In the genomic region with DNA sequence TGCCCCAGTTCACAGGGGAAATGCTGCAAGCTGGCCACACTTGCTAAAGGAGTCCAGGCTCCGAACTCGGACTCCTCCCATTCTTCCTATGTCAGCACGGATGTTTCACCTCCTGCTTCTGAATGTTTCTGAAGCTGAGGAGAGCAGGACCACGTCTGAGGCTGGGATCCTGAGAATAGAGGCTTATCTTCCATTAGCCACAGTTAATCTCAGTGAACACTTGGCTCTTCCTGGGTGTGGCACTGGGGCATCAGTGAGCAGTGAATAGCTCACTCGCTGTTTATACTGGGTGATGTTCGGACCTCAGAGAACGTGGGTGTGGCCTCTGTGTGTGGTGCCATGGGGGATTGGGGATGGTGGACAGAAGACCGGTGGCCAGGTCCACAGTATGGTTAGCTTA, we compare ENCODE assay signal across 23 mouse cellular contexts. TPM values are rescaled to one million over a fixed set of nuclear protein-coding genes. Genes with fewer than 3 reads are reported as not detected.
DNase-seq lines count a peak whose midpoint lies in the region; ATAC-seq and TF ChIP-seq lines count a peak whose summit lies in the region.
"Had no signal": no experiment of that assay in that cellular context is flagged by ENCODE, and none has a peak within 500 bp of the region (broad histone marks: within the 10 kb centered on the region; RNA-seq: fewer than 3 reads in every experiment).

No protein-coding gene starts in this region.

- H3K4me3 ChIP-seq in liver, embryonic 14.5 days (ENCODE audit: insufficient read depth in 1 of 2, low read depth in 2 of 2, low read length in 2 of 2) = no peak overlapping the region
- no peak overlapping the region for H3K4me3 ChIP-seq in heart, embryonic 10.5 days
- H3K4me3 ChIP-seq: embryonic facial prominence, embryonic 13.5 days; gastrocnemius, adult 2 months; intestine, embryonic 15.5 days had no signal

- no peak overlapping the region for H3K27ac ChIP-seq in liver, embryonic 14.5 days
- H3K27ac ChIP-seq in heart, embryonic 10.5 days = no peak overlapping the region
- H3K27ac ChIP-seq: embryonic facial prominence, embryonic 13.5 days; gastrocnemius, adult 2 months; hindbrain, embryonic 14.5 days; intestine, embryonic 15.5 days had no signal

- peak; percentile 23; the same call in 1 of the 2 replicates for TF ChIP-seq EP300 in liver, embryonic 14.5 days (IDR thresholded peaks at IDR 0.05; ENCODE audit: low read depth)

- no peak for TF ChIP-seq CTCF in liver, embryonic 14.5 days (IDR thresholded peaks at IDR 0.05; ENCODE audit: low read depth)

- no peaks in the 10 kb centered on the region for H3K9me3 ChIP-seq in liver, embryonic 14.5 days (ENCODE audit: control insufficient read depth, low read length)
- H3K9me3 ChIP-seq in heart, embryonic 10.5 days = no peaks in the 10 kb centered on the region
- H3K9me3 ChIP-seq: embryonic facial prominence, embryonic 13.5 days; intestine, embryonic 15.5 days had no signal

- DNase-seq in MEL-GATA-1-ER (ENCODE audit: extremely low read depth, low read depth) = peak; percentile 14
- peak; percentile 38 for DNase-seq in liver
- peak; percentile 40 to 47 (median 41) for DNase-seq in liver, embryonic 14.5 days (ENCODE audit: low read depth in 3 of 3, low spot score in 3 of 3)
- no peak for DNase-seq in adrenal gland, postnatal 14 days
- DNase-seq in cerebellum, adult 9-10 months = no peak
- no peak for DNase-seq in heart, embryonic 10.5 days (ENCODE audit: low spot score)
- DNase-seq: adrenal gland, adult 8-10 months; cerebellum, adult 8-10 months; cerebellum, postnatal 36 days; gastrocnemius, adult 2 months; gastrocnemius, postnatal 36 days; heart, adult 11 months; heart, postnatal 10 days had no signal

- peaks cover 5 to 9% of the 10 kb centered on the region in 2 experiments; a peak in 2 of 4 replicates for H3K4me1 ChIP-seq in liver, embryonic 14.5 days (replicated peaks; ENCODE audit: control insufficient read depth in 2 of 2, insufficient read depth in 2 of 2, low read length in 1 of 2)
- H3K4me1 ChIP-seq in heart, embryonic 10.5 days = no peaks in the 10 kb centered on the region
- H3K4me1 ChIP-seq: embryonic facial prominence, embryonic 13.5 days; intestine, embryonic 15.5 days had no signal

- WGBS in liver, embryonic 14.5 days (ENCODE audit: insufficient replicate concordance) = 27% methylated on average over 8 of the region's 8 CpGs
- WGBS in heart, embryonic 10.5 days = 45% methylated on average over 8 of the region's 8 CpGs

- H3K9ac ChIP-seq in liver, embryonic 14.5 days (replicated peaks) = no peak overlapping the region
- H3K9ac ChIP-seq: embryonic facial prominence, embryonic 13.5 days; hindbrain, embryonic 14.5 days; intestine, embryonic 15.5 days had no signal

- ATAC-seq in liver, embryonic 14.5 days (ENCODE audit: insufficient read depth) = peak; percentile 51; the same call in 1 of the 2 replicates
- 0 out of 2 replicates have a peak, but pooled peaks have one; percentile 20 for ATAC-seq in megakaryocyte progenitor cell, adult 5-6 weeks (replicated peaks; ENCODE audit: poor library complexity)
- ATAC-seq: forebrain, embryonic 14.5 days; intestine, embryonic 15.5 days had no signal

- H3K4me2 ChIP-seq in liver, embryonic 14.5 days (ENCODE audit: low read depth) = no peak overlapping the region
- H3K4me2 ChIP-seq: embryonic facial prominence, embryonic 13.5 days; hindbrain, embryonic 14.5 days; intestine, embryonic 15.5 days had no signal

- H3K36me3 ChIP-seq in liver, embryonic 14.5 days (replicated peaks; ENCODE audit: control insufficient read depth, insufficient read depth, low read depth) = no peaks in the 10 kb centered on the region
- H3K36me3 ChIP-seq in heart, embryonic 10.5 days = no peaks in the 10 kb centered on the region
- H3K36me3 ChIP-seq: embryonic facial prominence, embryonic 13.5 days; intestine, embryonic 15.5 days had no signal

- H3K27me3 ChIP-seq in liver, embryonic 14.5 days (ENCODE audit: control insufficient read depth, insufficient read depth, low read length) = no peaks in the 10 kb centered on the region
- H3K27me3 ChIP-seq in heart, embryonic 10.5 days (ENCODE audit: insufficient read depth, poor library complexity, severe bottlenecking) = peaks cover 33% of the 10 kb centered on the region; the same call in 1 of the 2 replicates
- H3K27me3 ChIP-seq: embryonic facial prominence, embryonic 13.5 days; intestine, embryonic 15.5 days had no signal

RNA-seq across cellular contexts. Expression of a gene that starts 23.7 kb away (rescaled TPM):
- 0.08 and 0.09 TPM in 2 replicates for polyA plus RNA-seq in liver, embryonic 14.5 days (2012; rRNA removed)
- not detected in 2 replicates for polyA plus RNA-seq in liver, embryonic 14.5 days (2014; fragmentation: Nextera tagmentation; extraction: Ambion mirVana)
- not detected in 2 replicates for total RNA-seq in megakaryocyte progenitor cell, adult 5-6 weeks (2015)
- total RNA-seq in megakaryocyte progenitor cell, adult 5-6 weeks (2017) = not detected in 2 replicates
- total RNA-seq in adrenal gland, postnatal 14 days (2021) = 4.9 and 6.4 TPM in 2 replicates
- polyA plus RNA-seq in heart, embryonic 10.5 days (2016; fragmentation: Nextera tagmentation; extraction: Ambion mirVana) = 0.06 TPM in 1 of 2 replicates, not detected in the other
- total RNA-seq: hematopoietic stem cell, adult 5-6 weeks had no signal
- polyA plus RNA-seq: C2C12; heart, embryonic 14.5 days had no signal

RNA-seq across cellular contexts. Expression of a gene that starts 40.2 kb away (rescaled TPM):
- polyA plus RNA-seq in liver, embryonic 14.5 days (2012; rRNA removed) = not detected in 2 replicates
- polyA plus RNA-seq in liver, embryonic 14.5 days (2014; fragmentation: Nextera tagmentation; extraction: Ambion mirVana) = not detected in 2 replicates
- not detected in 2 replicates for total RNA-seq in megakaryocyte progenitor cell, adult 5-6 weeks (2015)
- total RNA-seq in megakaryocyte progenitor cell, adult 5-6 weeks (2017) = not detected in 2 replicates
- not detected in 2 replicates for total RNA-seq in adrenal gland, postnatal 14 days (2021)
- not detected in 2 replicates for polyA plus RNA-seq in heart, embryonic 10.5 days (2016; fragmentation: Nextera tagmentation; extraction: Ambion mirVana)
- total RNA-seq: adrenal gland, adult 8-10 months; adrenal gland, postnatal 4 days; gastrocnemius, adult 2 months; gastrocnemius, postnatal 36 days; heart, postnatal 10 days; hematopoietic stem cell, adult 5-6 weeks had no signal
- polyA plus RNA-seq: brain, embryonic 14.5 days; C2C12; embryonic facial prominence, embryonic 13.5 days; forebrain, embryonic 14.5 days; heart, embryonic 14.5 days; hindbrain, embryonic 14.5 days; intestine, embryonic 15.5 days had no signal

Comparison
In these comparisons a context has a peak if more than half of its experiments do, and no peak if none do; other contexts are left out.
1. DNase-seq: peak in MEL-GATA-1-ER (single experiment), liver (single experiment) and liver, embryonic 14.5 days (3 of 3); none in adrenal gland, postnatal 14 days (single experiment), cerebellum, adult 9-10 months (single experiment) and heart, embryonic 10.5 days (single experiment).